Mouse (Mus musculus) layer of hippocampus, adult 9-11 months (tissue): ENCODE results near the gene Dhx32.

ENCODE experiments used
- DNase-seq: peaks from one replicate; pipeline ENCODE4 v3.0.0; 2022

Dhx32 gene

GRCm38 (mm10) chr7:133782717-133783435 is at the start of gene Dhx32:
Gene Dhx32 (minus strand): TSS chr7:133782726.
- DNase-seq = peak; percentile 78

GRCm38 (mm10) chr7:133829579-133829978 is 47.1 kb upstream of the Dhx32 start:
- DNase-seq = no peak

GRCm38 (mm10) chr7:133828514-133828913 is 46.0 kb upstream of the Dhx32 start:
- peak; percentile 5 for DNase-seq

GRCm38 (mm10) chr7:133824579-133824978 is 42.1 kb upstream of the Dhx32 start:
- no peak for DNase-seq

GRCm38 (mm10) chr7:133823751-133824150 is 41.2 kb upstream of the Dhx32 start:
- DNase-seq = no peak

GRCm38 (mm10) chr7:133813331-133813730 is 30.8 kb upstream of the Dhx32 start:
- DNase-seq = peak; percentile 49

- DNase-seq = no peak
Observed at GRCm38 (mm10) chr7:133812927-133813326, 30.4 kb upstream of the Dhx32 start.

- peak; percentile 45 for DNase-seq
Observed at GRCm38 (mm10) chr7:133805614-133806175, 23.2 kb upstream of the Dhx32 start.

- no peak for DNase-seq
Observed at GRCm38 (mm10) chr7:133801823-133802222, 19.3 kb upstream of the Dhx32 start.

GRCm38 (mm10) chr7:133799928-133800327 is 17.4 kb upstream of the Dhx32 start:
- no peak for DNase-seq

- no peak for DNase-seq
Observed at GRCm38 (mm10) chr7:133794720-133795119, 12.2 kb upstream of the Dhx32 start.

- peak; percentile 79 for DNase-seq
Observed at GRCm38 (mm10) chr7:133793248-133794131, 11.0 kb upstream of the Dhx32 start.

- DNase-seq = no peak
Observed at GRCm38 (mm10) chr7:133792771-133793170, 10.2 kb upstream of the Dhx32 start.

- DNase-seq = no peak
Observed at GRCm38 (mm10) chr7:133790608-133791229, 8.2 kb upstream of the Dhx32 start.

- no peak for DNase-seq
Observed at GRCm38 (mm10) chr7:133790171-133790570, 7.6 kb upstream of the Dhx32 start.

- DNase-seq = no peak
Observed at GRCm38 (mm10) chr7:133788147-133788546, 5.6 kb upstream of the Dhx32 start.

- DNase-seq = no peak
Observed at GRCm38 (mm10) chr7:133787571-133787970, 5.0 kb upstream of the Dhx32 start.

GRCm38 (mm10) chr7:133781991-133782390 is 535 bp downstream of the Dhx32 start:
- no peak for DNase-seq

- DNase-seq = no peak
Observed at GRCm38 (mm10) chr7:133781583-133781982, 943 bp downstream of the Dhx32 start.

GRCm38 (mm10) chr7:133776626-133776996 is 5.9 kb downstream of the Dhx32 start, which contains the start of gene Fank1:
Gene Fank1 (plus strand): TSS chr7:133776861.
- peak; percentile 81 for DNase-seq

GRCm38 (mm10) chr7:133775796-133776625 is 6.5 kb downstream of the Dhx32 start:
- DNase-seq = no peak

GRCm38 (mm10) chr7:133775179-133775578 is 7.3 kb downstream of the Dhx32 start:
- no peak for DNase-seq
